Mouse (Mus musculus): ENCODE results near the gene Aadacl2.

DNA sequence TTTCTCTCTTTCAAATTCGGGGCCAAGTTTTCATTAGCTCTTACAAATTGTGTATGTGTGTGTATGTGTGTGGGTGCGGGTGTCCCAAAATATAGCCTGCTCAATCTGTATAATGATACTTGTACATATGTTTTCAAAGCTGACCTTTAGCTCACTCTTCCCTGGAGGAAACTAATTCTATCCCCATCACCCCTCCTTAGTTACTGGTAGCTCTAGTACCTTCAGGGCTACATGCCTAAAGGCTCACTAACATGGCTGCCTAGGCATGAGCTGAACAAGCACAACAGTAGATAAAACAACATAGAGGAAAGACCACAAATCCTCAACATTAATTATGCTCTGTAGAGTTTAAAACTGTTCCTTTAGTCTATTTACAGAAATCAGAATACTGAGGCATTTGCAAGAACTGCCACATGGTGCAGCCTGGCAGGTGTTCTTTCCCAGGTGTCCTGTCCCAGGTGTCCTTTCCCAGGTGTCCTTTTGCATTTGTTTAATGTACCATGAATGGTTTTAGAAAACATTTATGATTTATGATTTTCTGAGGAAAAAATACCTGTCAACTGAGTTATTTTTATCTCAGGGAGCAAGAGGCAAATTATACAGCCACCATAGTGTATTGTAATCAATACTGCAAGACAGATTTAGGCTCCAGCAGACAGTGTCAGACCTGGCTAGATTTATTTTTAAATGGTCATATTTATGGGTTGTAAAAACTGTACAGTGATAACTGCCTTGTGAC, 50.7 kb downstream of the Aadacl2 start:
- no peak for TF ChIP-seq POLR2A (IDR thresholded peaks at IDR 0.05; ENCODE audit: low read depth, low read length)
- no peak for TF ChIP-seq CTCF (IDR thresholded peaks at IDR 0.05; ENCODE audit: extremely low read depth, insufficient read depth, insufficient read length, insufficient replicate concordance)

All from spleen, adult 2 months (tissue).